Mouse (Mus musculus) midbrain, embryonic 15.5 days (tissue): ENCODE measurements around the gene Elac2. TPM values are rescaled to one million over a fixed set of nuclear protein-coding genes. Genes with fewer than 3 reads are reported as not detected.

Experiments used
- ATAC-seq: fragments of 200-750 bp; cut with Nextera tagmentation; replicated peaks from 2 replicates; pipeline ENCODE4 v1.8.0; 2017; ENCODE audit warnings: moderate TSS enrichment
- H3K27ac ChIP-seq: fragments of 300-500 bp; sonication (generic); 2 replicates; pipeline ENCODE4 v1.5.1; 2015; ENCODE audit warnings: mild to moderate bottlenecking, inconsistent platforms
- H3K27me3 ChIP-seq: fragments of 300-500 bp; sonication (generic); replicated peaks from 2 replicates; pipeline ENCODE4 v1.6.1; 2015; ENCODE audit warnings: inconsistent platforms
- H3K36me3 ChIP-seq: fragments of 300-500 bp; sonication (generic); replicated peaks from 2 replicates; pipeline ENCODE4 v1.6.1; 2015; ENCODE audit warnings: inconsistent platforms
- H3K4me1 ChIP-seq: fragments of 300-500 bp; sonication (generic); 2 replicates; pipeline ENCODE4 v1.6.1; 2015; ENCODE audit warnings: inconsistent platforms
- H3K4me2 ChIP-seq: fragments of 300-500 bp; sonication (generic); 2 replicates; pipeline ENCODE4 v1.6.1; 2015; ENCODE audit warnings: inconsistent platforms, mild to moderate bottlenecking, moderate library complexity
- H3K4me3 ChIP-seq: fragments of 300-500 bp; sonication (generic); 2 replicates; pipeline ENCODE4 v1.5.1; 2015; ENCODE audit warnings: mild to moderate bottlenecking, inconsistent platforms
- H3K9ac ChIP-seq: fragments of 300-500 bp; sonication (generic); 2 replicates; pipeline ENCODE4 v1.6.1; 2015; ENCODE audit warnings: mild to moderate bottlenecking, inconsistent platforms
- H3K9me3 ChIP-seq: fragments of 300-500 bp; sonication (generic); 2 replicates; pipeline ENCODE4 v1.6.1; 2016; ENCODE audit warnings: inconsistent platforms
- WGBS: fragments of 180-500 bp; shearing (Covaris S2); methylation state at CpG from one replicate; pipeline ENCODE4 v1.1.7; 2015; ENCODE audit warnings: mixed read lengths; 5-methylcytosine and 5-hydroxymethylcytosine counted together
- polyA plus RNA-seq: library from polyadenylated mRNA; unstranded; fragments of >200 nt; fragmentation: Nextera tagmentation; extraction: Ambion mirVana; gene quantifications from 2 replicates; pipeline ENCODE4 v1.2.1, GENCODE M21; 2015

Gene Elac2
- polyA plus RNA-seq, 1 experiment from 2014 or later = 31.0 TPM

DNA sequence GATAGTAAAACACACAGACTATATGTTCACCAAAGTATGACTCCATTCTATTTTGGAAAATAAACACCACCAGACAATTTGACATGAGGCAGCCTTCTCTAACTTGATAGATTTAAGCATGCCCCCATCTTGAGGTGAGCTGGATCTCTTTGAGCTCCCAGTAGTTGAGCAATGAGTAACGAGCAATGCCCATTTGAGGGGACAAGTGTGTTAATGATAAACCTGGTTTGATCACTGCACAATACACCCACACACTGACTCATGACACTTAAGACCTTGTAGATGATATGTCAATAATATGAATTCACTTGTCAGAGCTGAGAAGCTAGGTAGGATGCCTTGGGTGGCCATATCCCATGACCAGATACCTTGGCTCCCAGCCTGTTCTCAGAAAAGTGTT, 51.4 kb downstream of the Elac2 start:
- H3K27ac ChIP-seq = no peak overlapping the region
- H3K4me3 ChIP-seq = no peak overlapping the region
- no peaks in the 10 kb centered on the region for H3K9me3 ChIP-seq
- 92% methylated on average over 1 of the region's 1 CpGs for WGBS
- no peak overlapping the region for H3K9ac ChIP-seq
- H3K27me3 ChIP-seq = no peaks in the 10 kb centered on the region
- ATAC-seq = no peak
- no peaks in the 10 kb centered on the region for H3K4me1 ChIP-seq
- peaks cover 27% of the 10 kb centered on the region; the same call in 1 of the 2 replicates for H3K36me3 ChIP-seq
- H3K4me2 ChIP-seq = no peak overlapping the region

DNA sequence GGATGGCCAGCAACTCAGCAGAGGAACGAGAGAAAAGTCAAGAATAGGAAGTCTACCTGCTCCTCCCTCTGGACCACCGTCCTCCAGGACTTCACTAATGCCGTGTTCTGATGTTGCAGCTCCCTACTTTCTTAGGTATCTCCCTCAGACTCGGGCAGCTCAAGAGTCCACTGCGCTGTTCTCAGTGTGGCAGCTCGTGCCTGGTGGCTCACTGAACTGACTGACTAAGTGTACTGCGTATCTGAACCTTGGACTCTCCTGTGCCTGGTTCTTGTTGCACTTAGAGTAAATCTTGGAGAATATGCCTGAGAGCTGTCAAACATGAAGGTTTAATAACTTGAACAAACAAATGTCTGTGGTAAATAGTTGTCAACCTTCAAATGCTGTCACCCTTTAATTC, 53.4 kb downstream of the Elac2 start:
- Histone ChIP-seq H3K4me1 (no peaks in the 10 kb centered on the region), H3K27me3 (no peaks in the 10 kb centered on the region), H3K36me3 (peaks cover 28% of the 10 kb centered on the region; the same call in 1 of the 2 replicates), H3K27ac (no peak overlapping the region), H3K4me3 (no peak overlapping the region), H3K9me3 (no peaks in the 10 kb centered on the region), H3K9ac (no peak overlapping the region), H3K4me2 (no peak overlapping the region)
- 89% methylated on average over 7 of the region's 7 CpGs for WGBS
- ATAC-seq = no peak

DNA sequence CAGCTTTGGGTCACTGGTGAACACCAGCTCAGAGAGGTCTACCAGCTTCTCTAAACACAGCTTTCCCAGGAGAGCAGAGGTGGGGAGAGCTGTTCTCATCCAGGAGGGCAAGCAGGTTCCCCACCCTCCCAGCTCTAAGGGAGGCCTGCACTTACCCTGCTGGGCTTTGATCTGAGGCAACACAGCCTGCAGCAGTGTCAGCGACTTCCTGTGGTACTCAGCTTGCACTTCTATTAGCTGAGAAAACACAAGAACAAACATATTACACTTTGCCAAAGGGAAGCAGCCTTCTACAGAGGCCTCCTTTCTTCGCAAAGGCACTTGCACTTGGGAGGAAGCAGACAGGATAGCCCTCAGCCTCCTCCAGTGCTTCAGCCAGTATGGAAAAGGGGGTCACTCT, 60.2 kb downstream of the Elac2 start:
- Histone ChIP-seq H3K4me3 (no peak overlapping the region), H3K27me3 (no peaks in the 10 kb centered on the region), H3K9me3 (no peaks in the 10 kb centered on the region), H3K36me3 (peaks cover 11% of the 10 kb centered on the region; the same call in 1 of the 2 replicates), H3K9ac (no peak overlapping the region), H3K4me1 (peaks cover 15% of the 10 kb centered on the region), H3K4me2 (no peak overlapping the region), H3K27ac (no peak overlapping the region)
- ATAC-seq = no peak
- whole genome bisulfite sequencing = 65% methylated on average over 2 of the region's 2 CpGs

DNA sequence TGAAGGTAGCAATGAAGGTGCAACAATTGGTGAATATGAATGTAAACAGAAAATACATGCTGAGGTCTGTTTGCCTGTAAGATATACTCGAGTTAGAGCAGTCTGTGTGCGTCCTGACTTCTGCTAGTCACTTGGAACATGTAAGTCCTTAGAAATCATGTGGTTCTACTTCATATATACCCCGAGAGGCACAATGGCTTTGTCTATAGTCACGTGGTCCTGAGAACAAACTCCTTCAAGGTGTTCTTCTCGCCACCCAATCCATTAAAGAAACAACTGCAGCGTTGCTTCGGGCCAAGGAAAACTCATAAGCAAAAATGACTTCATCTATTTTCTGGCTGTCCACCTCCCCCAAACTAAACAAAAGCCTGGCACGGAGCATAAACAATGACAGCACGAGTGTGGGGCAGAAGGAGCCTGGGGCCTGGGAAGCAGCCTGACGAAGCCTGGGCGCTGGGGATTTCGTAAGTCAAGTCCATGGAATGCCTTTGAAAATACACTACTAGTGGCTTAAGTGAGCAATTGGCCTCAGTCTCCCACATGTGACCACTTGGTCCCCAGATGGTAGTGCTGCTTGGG, 60.8 kb downstream of the Elac2 start:
- no peaks in the 10 kb centered on the region for H3K9me3 ChIP-seq
- peaks cover 6% of the 10 kb centered on the region; the same call in 1 of the 2 replicates for H3K36me3 ChIP-seq
- WGBS = 46% methylated on average over 12 of the region's 12 CpGs
- ATAC-seq = no peak
- H3K4me1 ChIP-seq = peaks cover 15% of the 10 kb centered on the region
- H3K27ac ChIP-seq = no peak overlapping the region
- H3K9ac ChIP-seq = no peak overlapping the region
- no peak overlapping the region for H3K4me2 ChIP-seq
- H3K27me3 ChIP-seq = no peaks in the 10 kb centered on the region
- H3K4me3 ChIP-seq = no peak overlapping the region

DNA sequence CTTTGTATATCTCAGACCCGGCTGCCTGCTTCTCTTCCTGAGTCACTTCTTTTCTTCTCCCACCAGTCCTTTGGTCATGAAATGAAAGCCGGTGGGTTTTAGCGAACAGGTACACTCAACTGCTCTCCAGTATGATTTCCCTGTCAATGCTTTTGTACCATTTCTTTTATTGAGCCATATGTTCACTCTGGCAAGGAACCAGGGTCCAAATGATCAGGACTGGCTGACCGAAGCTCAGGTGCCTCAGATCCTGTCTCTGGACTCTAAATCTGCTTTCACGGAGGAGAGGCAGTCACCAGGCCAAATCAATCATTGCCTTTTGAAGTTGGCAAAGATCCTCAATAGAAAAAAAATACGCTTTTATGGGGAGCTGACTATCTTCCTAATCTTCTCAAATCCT, 61.7 kb downstream of the Elac2 start:
- Histone ChIP-seq H3K36me3 (no peaks in the 10 kb centered on the region), H3K27ac (no peak overlapping the region), H3K4me3 (no peak overlapping the region), H3K9ac (no peak overlapping the region), H3K4me1 (peaks cover 15% of the 10 kb centered on the region), H3K27me3 (no peaks in the 10 kb centered on the region), H3K4me2 (no peak overlapping the region), H3K9me3 (no peaks in the 10 kb centered on the region)
- WGBS = 53% methylated on average over 6 of the region's 6 CpGs
- no peak for ATAC-seq

DNA sequence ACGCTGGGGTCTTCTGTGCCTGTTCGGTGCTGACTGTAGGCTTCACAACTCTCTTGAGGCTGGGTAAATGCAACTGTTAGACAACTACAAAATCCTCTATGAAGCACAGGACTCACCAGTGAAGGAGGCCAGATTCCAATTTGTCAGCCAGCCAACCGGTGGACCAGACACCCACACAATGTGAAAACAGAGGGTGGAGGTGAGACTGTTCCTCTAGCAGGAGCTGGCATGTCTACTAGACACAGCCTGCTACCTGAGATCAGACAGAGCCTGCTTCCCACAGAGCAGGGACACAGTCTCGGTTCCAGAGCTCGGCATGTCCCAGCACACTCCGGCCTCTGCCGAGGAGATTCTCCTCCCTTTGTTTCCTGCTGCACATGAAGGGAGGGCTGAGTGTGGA, 70.3 kb downstream of the Elac2 start:
- ATAC-seq = no peak
- no peaks in the 10 kb centered on the region for H3K27me3 ChIP-seq
- H3K9ac ChIP-seq = no peak overlapping the region
- no peak overlapping the region for H3K4me3 ChIP-seq
- H3K4me1 ChIP-seq = no peaks in the 10 kb centered on the region
- H3K9me3 ChIP-seq = no peaks in the 10 kb centered on the region
- 84% methylated on average over 7 of the region's 7 CpGs for WGBS
- H3K36me3 ChIP-seq = no peaks in the 10 kb centered on the region
- H3K27ac ChIP-seq = no peak overlapping the region
- no peak overlapping the region for H3K4me2 ChIP-seq

DNA sequence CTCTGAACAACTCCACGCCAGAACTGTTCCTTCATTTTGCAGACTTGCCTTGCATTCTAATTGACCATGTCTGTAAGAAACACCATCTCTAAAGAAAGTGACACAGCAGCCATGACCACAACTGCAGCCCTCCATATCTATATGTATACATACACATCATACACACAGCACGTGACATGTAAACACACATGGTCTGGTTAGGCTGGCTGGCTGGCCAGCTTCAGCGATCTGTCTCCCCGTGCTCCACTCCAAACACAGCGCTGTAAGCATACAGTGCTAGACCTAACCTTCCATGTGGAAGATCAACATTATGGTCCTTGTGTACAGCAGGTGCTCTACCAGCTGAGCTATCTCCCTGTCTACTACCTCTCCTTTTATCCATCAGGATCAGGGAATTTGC, 72.0 kb downstream of the Elac2 start:
- H3K9ac ChIP-seq = no peak overlapping the region
- 90% methylated on average over 5 of the region's 5 CpGs for WGBS
- no peak overlapping the region for H3K4me3 ChIP-seq
- no peaks in the 10 kb centered on the region for H3K36me3 ChIP-seq
- no peak for ATAC-seq
- no peaks in the 10 kb centered on the region for H3K9me3 ChIP-seq
- no peak overlapping the region for H3K4me2 ChIP-seq
- no peaks in the 10 kb centered on the region for H3K27me3 ChIP-seq
- H3K4me1 ChIP-seq = no peaks in the 10 kb centered on the region
- no peak overlapping the region for H3K27ac ChIP-seq

Other genes with a start within 250 kb of the Elac2 start
- 0.21 and 0.27 TPM in 2 replicates for gene 1700086D15Rik, start 180.9 kb downstream of the Elac2 start, polyA plus RNA-seq
- gene Arhgap44, start 183.9 kb downstream of the Elac2 start, polyA plus RNA-seq = 15.8 and 16.9 TPM in 2 replicates